Mouse (Mus musculus) kidney, postnatal 0 days (tissue): Measurements from ENCODE around the gene Myh8. TPM values are rescaled to one million over a fixed set of nuclear protein-coding genes. Genes with fewer than 3 reads are reported as not detected.

Experiments used
- ATAC-seq: fragments of 200-750 bp; cut with Nextera tagmentation; replicated peaks from 2 replicates; pipeline ENCODE4 v1.8.0; 2017; ENCODE audit warnings: low read depth, moderate number of reproducible peaks, moderate TSS enrichment, moderate library complexity; ENCODE audit not compliant: low FRiP score
- DNase-seq: peaks from one replicate; pipeline ENCODE4 v3.0.0-alpha.2; 2016; ENCODE audit warnings: low spot score
- H3K27ac ChIP-seq: fragments of 300-500 bp; sonication (generic); 2 replicates; pipeline ENCODE4 v1.5.1; 2014; ENCODE audit warnings: mild to moderate bottlenecking
- H3K27me3 ChIP-seq: fragments of 300-500 bp; sonication (generic); 2 replicates; pipeline ENCODE4 v1.6.1; 2014; ENCODE audit warnings: low read length, mixed read lengths; ENCODE audit not compliant: insufficient read depth
- H3K36me3 ChIP-seq: fragments of 300-500 bp; sonication (generic); 2 replicates; pipeline ENCODE4 v1.6.1; 2014; ENCODE audit warnings: low read length, mixed read lengths; ENCODE audit not compliant: insufficient read depth
- H3K4me1 ChIP-seq: fragments of 300-500 bp; sonication (generic); replicated peaks from 2 replicates; pipeline ENCODE4 v1.6.1; 2014; ENCODE audit warnings: antibody characterized with exemption, low read length, mixed read lengths; ENCODE audit not compliant: insufficient read depth
- H3K4me2 ChIP-seq: fragments of 300-500 bp; sonication (generic); 2 replicates; pipeline ENCODE4 v1.6.1; 2014; ENCODE audit warnings: mild to moderate bottlenecking, low read length, moderate library complexity, mixed read lengths
- H3K4me3 ChIP-seq: fragments of 300-500 bp; sonication (generic); replicated peaks from 2 replicates; pipeline ENCODE4 v1.5.1; 2014; ENCODE audit warnings: low read depth, low read length
- H3K9ac ChIP-seq: fragments of 300-500 bp; sonication (generic); 2 replicates; pipeline ENCODE4 v1.6.1; 2014; ENCODE audit warnings: low read depth, low read length
- H3K9me3 ChIP-seq: fragments of 300-500 bp; sonication (generic); replicated peaks from 2 replicates; pipeline ENCODE4 v1.6.1; 2016; ENCODE audit warnings: low read length, inconsistent platforms, mixed read lengths
- CTCF ChIP-seq: IDR thresholded peaks from 2 replicates; pipeline ENCODE4 v1.5.1; 2016; ENCODE audit warnings: antibody characterized with exemption, low read depth, mild to moderate bottlenecking, moderate library complexity
- WGBS: fragments of 180-500 bp; shearing (Covaris S2); extraction: QIAGEN DNeasy Blood & Tissue Kit; methylation state at CpG from one replicate; pipeline ENCODE4 v1.1.7; 2014; 5-methylcytosine and 5-hydroxymethylcytosine counted together
- polyA plus RNA-seq: library from polyadenylated mRNA; unstranded; fragments of >200 nt; fragmentation: Nextera tagmentation; extraction: Ambion mirVana; gene quantifications from 2 replicates; pipeline ENCODE4 v1.2.1, GENCODE M21; 2015

Myh8 gene
- polyA plus RNA-seq, 1 experiment from 2014 or later, result 0.03 TPM

- WGBS, result 45% methylated on average over 15 of the region's 15 CpGs
- no peak overlapping the region for H3K27ac ChIP-seq
- H3K4me2 ChIP-seq, result no peak overlapping the region
- ATAC-seq (no peak), DNase-seq (peak; percentile 4)
- H3K4me3 ChIP-seq, result no peak overlapping the region
- no peak overlapping the region for H3K9ac ChIP-seq
- no peaks in the 10 kb centered on the region for H3K9me3 ChIP-seq
- TF ChIP-seq CTCF, result no peak
- H3K4me1 ChIP-seq, result no peaks in the 10 kb centered on the region
- no peaks in the 10 kb centered on the region for H3K27me3 ChIP-seq
- H3K36me3 ChIP-seq, result no peaks in the 10 kb centered on the region
Observed at GRCm38 (mm10) chr11:67313733-67314452, 37.0 kb downstream of the Myh8 start.

GRCm38 (mm10) chr11:67321358-67321757, 44.4 kb downstream of the Myh8 start, which contains the start of gene Myh13:
Gene Myh13 (plus strand): TSS chr11:67321658.
- Histone ChIP-seq H3K4me3 (no peak within 1 kb of the TSS), H3K9ac (no peak within 1 kb of the TSS), H3K4me2 (no peak within 1 kb of the TSS), H3K36me3 (no peaks in the 10 kb centered on the region), H3K9me3 (no peaks in the 10 kb centered on the region), H3K27ac (no peak within 1 kb of the TSS), H3K27me3 (no peaks in the 10 kb centered on the region), H3K4me1 (no peaks in the 10 kb centered on the region)
- WGBS, result 86% methylated on average over 7 of the region's 7 CpGs
- ATAC-seq, result no peak
- DNase-seq, result no peak
- TF ChIP-seq CTCF, result no peak

- 38% methylated on average over 2 of the region's 2 CpGs for WGBS
- no peak overlapping the region for H3K27ac ChIP-seq
- H3K4me1 ChIP-seq, result no peaks in the 10 kb centered on the region
- no peaks in the 10 kb centered on the region for H3K36me3 ChIP-seq
- H3K4me3 ChIP-seq, result no peak overlapping the region
- ATAC-seq (no peak), DNase-seq (no peak)
- H3K9ac ChIP-seq, result no peak overlapping the region
- TF ChIP-seq CTCF, result no peak
- H3K9me3 ChIP-seq, result no peaks in the 10 kb centered on the region
- H3K27me3 ChIP-seq, result no peaks in the 10 kb centered on the region
- H3K4me2 ChIP-seq, result no peak overlapping the region
Observed at GRCm38 (mm10) chr11:67326536-67326935, 49.6 kb downstream of the Myh8 start.

- no peak overlapping the region for H3K4me2 ChIP-seq
- no peaks in the 10 kb centered on the region for H3K27me3 ChIP-seq
- no peak for ATAC-seq
- H3K4me3 ChIP-seq, result no peak overlapping the region
- no peak overlapping the region for H3K27ac ChIP-seq
- DNase-seq, result no peak
- WGBS, result 55% methylated on average over 3 of the region's 3 CpGs
- H3K4me1 ChIP-seq, result no peaks in the 10 kb centered on the region
- no peaks in the 10 kb centered on the region for H3K36me3 ChIP-seq
- no peak for TF ChIP-seq CTCF
- no peak overlapping the region for H3K9ac ChIP-seq
- no peaks in the 10 kb centered on the region for H3K9me3 ChIP-seq
Observed at GRCm38 (mm10) chr11:67344556-67344955, 67.6 kb downstream of the Myh8 start.

GRCm38 (mm10) chr11:67345186-67345855, 68.4 kb downstream of the Myh8 start:
- Histone ChIP-seq H3K9me3 (no peaks in the 10 kb centered on the region), H3K36me3 (no peaks in the 10 kb centered on the region), H3K4me1 (no peaks in the 10 kb centered on the region), H3K27ac (no peak overlapping the region), H3K4me2 (no peak overlapping the region), H3K4me3 (no peak overlapping the region), H3K27me3 (no peaks in the 10 kb centered on the region), H3K9ac (no peak overlapping the region)
- TF ChIP-seq CTCF, result no peak
- no peak for DNase-seq
- ATAC-seq, result no peak
- 67% methylated on average over 2 of the region's 2 CpGs for WGBS

- no peak for TF ChIP-seq CTCF
- no peak overlapping the region for H3K27ac ChIP-seq
Observed at GRCm38 (mm10) chr11:67345856-67346236, 68.9 kb downstream of the Myh8 start.

More at GRCm38 (mm10) chr11:67345856-67346236, 68.9 kb downstream of the Myh8 start:
- Histone ChIP-seq H3K4me3 (no peak overlapping the region), H3K36me3 (no peaks in the 10 kb centered on the region), H3K9me3 (no peaks in the 10 kb centered on the region), H3K4me1 (no peaks in the 10 kb centered on the region), H3K4me2 (no peak overlapping the region), H3K9ac (no peak overlapping the region), H3K27me3 (no peaks in the 10 kb centered on the region)
- ATAC-seq, result no peak
- DNase-seq, result no peak
